Mouse (Mus musculus) thymus, postnatal 25 days (tissue): ENCODE results near the gene Krt6b.
"Not testable (repeated sequence)": the region's sequence is repeated elsewhere in the genome, so short reads cannot be mapped to it uniquely, and the experiment has no call there.

Experiments
- DNase-seq: peaks from one replicate; pipeline ENCODE4 v3.0.0; 2022

The Krt6b gene

DNA sequence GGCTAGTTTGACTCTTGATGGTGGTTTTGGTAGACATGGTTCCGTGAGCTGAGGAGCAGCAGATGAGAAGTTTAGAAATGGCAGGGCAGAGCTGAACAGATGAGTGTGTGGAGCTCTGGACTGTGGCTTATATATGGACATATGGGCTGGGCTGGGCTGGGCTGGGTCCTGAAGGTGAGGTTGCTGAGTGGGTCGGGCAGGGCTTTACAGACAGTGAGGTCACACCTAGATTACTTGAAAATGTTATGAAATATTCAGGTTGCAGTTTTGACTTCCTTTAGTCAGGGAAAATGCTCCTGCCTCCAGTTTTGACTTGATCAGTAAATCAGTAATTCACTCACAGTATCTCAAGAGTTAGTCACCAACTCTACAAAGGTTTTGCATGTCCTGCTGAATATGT is at the start of gene Krt6b:
TSS of gene Krt6b (minus strand) at position 101 of the 400 bp plus-strand sequence.
- DNase-seq: no peak

DNA sequence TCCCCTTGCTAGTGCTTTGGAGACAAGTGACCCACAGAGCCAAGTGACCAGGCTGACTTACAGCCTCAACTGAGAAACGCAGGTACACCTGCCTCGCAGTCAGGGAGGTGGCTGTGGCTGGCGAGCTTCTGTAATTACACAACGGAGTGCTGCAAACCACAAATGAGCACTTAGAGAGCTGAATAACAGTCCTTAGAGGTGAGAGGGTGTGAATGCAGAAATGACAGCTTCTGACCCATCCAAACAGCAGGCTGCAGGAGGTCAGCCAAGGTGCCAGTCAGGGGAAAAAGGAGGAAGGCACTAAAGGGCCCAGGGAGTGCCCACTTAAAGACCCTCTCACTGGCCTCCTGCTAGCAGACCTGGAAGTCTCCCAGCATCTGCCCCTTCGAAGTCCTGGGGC is 44.6 kb upstream of the Krt6b start:
- no peak for DNase-seq

DNA sequence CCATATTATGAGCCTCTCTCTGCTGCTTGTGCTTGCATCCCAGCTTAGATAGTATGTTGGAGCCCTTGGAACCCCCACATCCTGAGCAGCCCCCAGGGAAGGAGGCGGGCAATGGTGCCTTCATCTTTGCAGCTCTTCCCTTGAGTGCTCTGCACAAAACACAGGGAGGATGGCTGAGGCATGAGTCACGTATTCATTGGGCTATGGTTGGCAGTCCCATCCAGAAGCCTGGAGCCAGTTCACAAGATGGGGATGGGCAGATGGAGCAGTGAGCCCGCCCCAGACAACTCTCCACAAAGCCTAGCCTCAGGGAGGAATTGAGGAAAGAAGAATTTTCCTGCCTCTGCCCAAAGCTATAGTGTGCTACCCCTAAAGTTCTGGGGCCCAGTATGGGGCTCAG is 35.7 kb upstream of the Krt6b start:
- no peak for DNase-seq

DNA sequence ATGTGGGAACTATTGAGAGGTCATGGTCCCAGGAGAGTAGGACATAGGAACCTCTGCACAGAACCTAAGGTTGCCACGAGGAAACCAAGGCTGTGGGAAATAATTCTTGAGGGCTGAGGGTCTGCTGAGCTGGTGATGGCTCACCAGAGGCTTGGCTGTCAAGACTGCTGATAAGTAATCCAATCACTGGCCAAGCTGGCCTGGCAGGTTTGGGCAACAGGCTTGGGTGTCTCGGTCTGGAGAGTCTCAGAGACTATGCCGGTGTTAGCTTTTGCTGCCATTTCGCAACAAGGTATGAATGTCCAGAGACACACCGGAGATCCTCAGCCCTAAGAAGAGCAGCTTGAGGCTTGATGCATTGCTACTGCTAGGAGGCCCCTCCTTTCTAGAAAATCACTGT is 34.3 kb upstream of the Krt6b start:
- no peak for DNase-seq

DNA sequence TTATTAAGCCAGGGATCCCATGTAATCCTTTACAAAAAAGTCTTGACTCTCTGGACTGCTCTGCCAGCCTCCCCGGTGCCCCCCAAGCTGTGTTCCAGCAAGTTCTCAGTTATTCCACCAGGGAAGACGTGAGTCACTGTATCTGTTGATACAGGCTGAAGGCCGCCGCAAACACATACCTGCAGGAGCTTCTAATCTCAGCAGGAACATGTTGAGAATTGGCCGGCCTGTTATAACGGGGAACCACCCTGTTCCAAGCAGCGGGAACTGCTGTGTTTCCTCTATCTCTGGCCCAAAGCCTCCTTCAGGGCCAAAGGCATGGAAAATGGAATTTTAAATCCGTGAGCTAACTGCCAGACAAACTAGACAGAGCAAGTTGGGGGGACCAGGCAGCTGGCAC is 33.6 kb upstream of the Krt6b start:
- DNase-seq: no peak

DNA sequence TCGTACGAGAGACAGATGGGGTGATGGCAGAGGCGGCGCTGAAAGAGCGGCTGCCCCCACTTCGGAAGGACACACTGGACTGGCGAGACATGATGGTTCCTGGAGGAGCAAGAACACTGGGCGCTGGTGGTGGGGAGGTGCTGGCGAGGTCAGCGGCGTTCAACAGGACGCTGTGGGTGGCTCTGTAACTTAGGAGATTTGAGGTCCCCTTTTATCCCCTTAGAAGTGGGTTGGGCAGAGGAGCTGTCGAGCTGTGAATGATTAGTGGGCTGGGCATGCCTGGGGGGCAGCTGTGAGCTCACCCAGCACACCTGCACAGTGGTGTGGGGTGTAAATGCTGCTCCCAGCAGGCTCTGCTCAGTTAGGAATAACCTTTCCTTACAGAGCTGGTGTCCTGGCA is 32.6 kb upstream of the Krt6b start, which contains the start of gene Krt5:
TSS of gene Krt5 (minus strand) at position 179 of the 400 bp plus-strand sequence.
- DNase-seq: no peak

DNA sequence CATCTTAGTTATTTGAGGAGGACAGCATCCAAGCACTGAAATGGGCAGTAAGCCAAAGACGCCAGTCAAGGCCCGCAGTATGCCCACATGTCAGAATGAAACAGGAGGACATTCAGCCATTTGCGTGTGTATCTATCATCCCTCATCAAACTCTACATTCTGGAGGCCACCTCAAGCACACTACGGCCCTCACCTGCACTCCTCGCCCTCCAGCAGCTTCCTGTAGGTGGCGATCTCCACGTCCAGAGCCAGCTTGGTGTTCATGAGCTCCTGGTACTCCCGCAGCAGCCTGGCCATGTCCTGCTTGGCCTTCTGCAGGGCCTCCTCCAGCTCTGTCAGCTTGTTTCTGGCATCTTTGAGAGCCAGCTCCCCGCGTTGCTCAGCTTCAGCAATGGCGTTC is 28.6 kb upstream of the Krt6b start:
- no peak for DNase-seq

DNA sequence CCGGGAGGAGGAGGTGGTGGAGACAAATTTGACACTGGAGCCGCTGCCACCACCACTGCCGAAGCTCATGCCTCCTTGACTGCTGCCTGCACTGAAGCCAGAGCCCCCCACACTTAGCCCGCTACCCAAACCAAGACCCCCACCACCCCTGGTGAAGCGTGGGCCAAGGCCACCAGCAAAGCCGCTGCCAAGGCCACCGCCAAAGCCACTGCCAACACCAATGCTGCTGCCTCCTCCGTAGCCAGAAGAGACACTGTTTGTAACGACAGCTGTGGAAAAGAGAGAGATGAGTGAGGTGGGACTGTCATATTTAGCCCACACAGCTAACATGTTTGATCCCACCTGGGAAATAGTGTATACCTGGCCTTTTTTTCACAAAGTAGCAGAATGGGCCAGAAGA is 27.4 kb upstream of the Krt6b start:
- DNase-seq: no peak

DNA sequence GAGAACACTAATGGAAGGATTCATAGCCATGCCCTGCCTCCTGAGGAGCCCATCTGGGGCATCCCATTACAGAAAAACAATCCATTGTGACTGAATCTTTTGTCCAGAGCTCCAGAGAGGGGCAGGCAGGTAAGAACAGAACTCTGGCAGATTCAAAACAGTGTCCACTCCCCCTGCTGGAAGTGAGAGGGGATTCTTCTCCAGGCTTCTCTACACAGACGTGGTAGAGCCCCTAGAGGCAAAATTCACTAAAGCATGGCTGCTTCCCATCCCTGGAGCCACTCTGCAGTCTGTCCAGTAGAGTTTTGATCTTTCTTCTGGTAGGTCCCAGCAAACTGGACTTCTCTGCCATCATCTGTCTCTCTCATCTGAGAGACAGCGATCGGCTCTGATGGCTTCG is 24.0 kb upstream of the Krt6b start:
- DNase-seq: no peak

DNA sequence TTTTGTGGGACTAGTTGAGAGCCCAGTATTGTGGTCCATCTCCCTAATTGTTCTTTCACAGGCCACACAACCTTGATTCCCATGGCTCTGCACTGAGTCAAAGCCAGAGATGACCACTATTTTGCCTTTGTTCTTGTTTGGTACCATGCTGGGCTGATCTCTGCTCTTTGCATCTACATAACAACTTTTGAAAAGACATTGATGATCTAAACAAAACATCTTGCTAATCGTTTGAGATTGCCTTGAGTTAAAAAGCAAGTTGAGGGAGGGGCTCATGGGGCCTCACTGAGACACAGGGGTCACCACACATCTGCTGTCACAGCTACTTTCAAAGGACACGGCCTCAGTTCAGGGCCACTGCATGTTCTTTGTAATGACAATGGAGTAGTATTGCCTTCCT is 22.3 kb upstream of the Krt6b start:
- no peak for DNase-seq

DNA sequence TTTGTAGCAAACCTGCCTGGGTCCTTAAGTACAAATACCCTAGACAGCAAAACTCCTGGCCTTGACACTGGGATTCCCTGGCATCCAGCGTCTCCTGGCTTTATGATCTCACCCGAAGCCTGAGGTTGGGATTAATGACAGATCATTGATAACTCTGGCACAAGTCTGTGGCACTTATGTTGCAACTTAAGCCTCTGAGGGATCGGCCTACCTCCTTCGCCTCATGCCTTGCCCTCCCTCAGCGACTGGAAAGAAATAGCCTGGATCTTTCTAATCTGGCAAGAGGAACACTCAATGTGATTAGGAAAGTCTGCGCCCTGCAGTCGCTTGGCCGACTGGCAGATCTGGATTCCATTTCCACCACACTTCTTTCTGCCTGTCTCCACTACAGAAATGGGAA is 19.8 kb upstream of the Krt6b start:
- DNase-seq: no peak

DNA sequence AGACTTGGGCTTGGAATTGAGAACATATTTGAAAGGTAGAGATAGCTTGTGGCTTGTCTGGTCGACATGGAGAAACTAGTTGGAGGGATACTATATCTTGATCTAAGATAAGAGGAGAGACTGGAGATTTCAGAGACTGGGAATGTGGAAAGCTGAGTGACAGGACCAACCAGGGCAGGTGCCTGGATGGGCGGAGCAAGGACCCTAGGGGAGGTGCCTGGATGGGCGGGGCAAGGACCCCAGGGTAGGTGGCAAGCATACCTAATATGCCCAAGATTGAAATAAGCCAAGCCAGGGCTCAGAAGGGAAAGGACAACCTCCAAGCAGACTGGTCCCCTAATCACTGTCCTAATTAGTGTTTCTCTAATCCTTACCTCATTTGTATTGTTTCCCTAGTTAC is 19.1 kb upstream of the Krt6b start:
- DNase-seq: no peak

DNA sequence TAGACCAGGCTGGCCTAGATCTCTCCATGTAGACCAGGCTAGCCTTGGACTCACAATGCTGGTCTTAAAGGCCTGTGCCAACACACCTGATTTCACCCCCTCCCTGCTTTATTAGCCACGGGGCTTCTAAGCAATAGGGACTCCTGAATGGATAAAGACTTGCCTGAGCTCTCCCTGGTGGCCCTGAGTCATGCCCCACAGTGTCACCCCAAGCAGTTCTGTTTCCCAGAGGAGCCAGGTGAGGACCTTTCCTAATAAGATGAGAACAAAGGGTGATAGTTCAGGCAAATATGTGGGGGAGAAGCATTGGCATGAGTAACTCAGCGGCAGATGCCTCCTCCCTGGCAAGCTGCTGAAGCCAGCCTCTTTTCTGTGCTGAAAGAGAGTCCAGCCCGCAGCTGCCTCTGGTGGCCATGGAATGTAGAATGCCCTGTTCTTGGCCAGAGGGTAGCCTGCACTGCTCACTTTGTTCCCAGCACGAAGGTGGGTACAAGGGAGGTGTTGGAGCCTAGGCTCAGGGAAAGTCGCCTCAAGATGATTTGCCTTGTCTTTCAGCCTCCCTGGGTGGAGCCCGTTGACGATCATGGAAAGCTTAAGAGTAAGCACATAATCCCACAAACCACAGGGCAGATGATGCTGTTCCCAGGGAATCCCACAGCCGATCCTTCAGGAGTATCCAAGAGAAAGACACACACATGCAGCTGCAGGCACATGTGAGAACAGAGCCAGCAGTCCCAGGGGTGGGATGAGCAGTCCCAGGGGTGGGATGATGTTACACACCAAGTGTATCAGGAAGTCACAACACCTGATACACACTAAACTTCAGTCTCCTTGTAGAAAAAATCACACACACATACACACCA is 17.5 kb upstream of the Krt6b start:
- no peak for DNase-seq

DNA sequence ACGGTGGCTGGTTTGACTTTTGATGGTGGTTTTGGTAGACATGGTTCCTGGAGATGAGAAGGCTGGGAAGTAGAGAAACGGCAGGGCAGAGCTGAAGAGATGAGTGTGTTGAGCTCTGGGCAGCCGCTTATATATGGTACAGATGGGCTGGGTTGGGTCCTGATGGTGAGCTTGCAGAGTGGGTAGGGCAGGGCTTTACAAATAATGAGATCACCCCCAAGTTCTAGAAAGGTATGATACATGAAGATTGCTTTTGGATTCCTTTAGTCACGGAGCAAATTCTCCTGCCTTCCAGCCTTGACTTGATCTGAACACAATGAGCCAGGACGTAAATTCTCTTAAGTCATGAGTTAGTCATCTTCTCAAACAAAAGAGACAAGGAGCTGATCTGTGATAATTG is 14.1 kb upstream of the Krt6b start, which contains the start of gene Krt6a:
TSS of gene Krt6a (minus strand) at position 101 of the 400 bp plus-strand sequence.
- DNase-seq: no peak

DNA sequence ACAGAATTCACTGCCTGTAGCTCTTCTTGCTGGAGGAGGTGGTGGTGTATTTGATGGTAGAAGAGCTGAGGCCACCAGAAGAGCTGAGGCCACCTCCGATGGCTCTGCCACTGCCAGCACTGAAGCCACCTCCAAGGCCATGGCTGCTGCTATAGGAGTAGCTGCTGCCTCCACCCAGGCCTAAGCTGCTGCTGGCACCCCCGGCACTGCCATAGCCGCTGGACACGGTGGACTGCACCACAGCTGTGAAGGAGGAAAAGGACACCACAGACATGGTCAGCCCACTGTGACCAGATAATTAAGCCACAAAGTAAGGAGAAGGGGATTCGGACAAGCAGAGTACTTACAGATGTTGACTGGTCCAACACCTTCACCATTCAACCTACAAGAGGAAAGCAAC is 10.4 kb upstream of the Krt6b start:
- not testable (repeated sequence) for DNase-seq

DNA sequence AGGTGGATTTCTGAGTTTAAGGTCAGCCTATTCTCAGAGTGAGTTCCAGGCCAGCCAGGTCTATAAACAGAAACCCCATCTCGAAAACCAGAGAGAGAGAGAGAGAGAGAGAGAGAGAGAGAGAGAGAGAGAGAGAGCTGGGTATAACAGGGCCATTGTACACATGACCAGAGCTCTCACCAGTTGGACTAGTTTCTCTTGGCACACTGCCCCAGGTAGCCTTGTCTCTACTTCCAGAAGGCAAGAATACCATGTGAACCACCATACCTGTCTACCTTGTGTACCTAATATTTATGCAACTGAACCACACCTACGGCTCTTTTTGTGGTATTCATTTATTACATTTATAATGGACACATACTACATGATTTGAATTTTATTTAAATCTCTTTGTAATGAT is 8.1 kb upstream of the Krt6b start:
- no peak for DNase-seq

DNA sequence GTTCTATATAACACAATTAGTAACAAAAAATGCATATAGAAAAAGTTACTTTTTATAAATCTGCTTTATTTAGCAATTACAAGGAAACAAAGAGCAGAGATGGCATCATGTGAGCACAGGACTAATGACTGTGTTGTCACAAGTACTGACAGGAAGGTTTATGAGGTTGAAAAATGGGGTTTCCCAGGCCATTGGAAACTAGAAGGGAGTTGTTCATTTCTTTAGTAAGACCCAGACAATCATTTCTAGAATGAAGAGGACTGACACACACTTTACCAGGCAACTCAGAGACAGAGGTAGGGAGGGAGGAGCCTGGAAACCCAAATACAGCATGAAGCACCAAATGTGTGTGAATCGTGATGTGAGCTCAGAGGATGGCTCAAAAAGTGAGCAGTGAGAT is 4.1 kb downstream of the Krt6b start:
- no peak for DNase-seq

DNA sequence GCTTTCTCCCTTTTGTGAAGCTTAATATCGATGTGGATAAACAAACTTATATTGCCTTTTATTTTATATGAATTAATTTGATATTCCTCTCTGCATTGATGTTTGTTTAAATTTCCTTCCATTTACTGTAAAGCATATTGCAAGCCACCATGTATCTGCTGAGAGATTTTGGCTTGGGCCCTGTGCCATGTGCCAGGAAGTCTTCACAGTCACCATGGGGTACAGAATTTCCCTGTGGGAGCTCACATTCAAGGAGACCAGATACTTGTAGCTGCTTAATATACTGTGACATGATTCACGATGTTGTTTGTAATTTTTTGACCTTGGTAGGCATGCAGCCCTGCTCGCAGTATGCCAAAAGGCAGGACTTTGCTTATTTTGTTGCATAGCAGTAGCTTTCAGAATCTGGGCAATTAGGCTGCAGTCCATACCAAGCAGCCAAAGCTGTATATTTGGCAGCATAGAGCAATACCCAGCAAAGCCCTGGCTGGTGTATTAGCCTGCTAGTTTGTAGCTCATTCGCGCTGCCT is 27.3 kb downstream of the Krt6b start:
- DNase-seq: no peak

DNA sequence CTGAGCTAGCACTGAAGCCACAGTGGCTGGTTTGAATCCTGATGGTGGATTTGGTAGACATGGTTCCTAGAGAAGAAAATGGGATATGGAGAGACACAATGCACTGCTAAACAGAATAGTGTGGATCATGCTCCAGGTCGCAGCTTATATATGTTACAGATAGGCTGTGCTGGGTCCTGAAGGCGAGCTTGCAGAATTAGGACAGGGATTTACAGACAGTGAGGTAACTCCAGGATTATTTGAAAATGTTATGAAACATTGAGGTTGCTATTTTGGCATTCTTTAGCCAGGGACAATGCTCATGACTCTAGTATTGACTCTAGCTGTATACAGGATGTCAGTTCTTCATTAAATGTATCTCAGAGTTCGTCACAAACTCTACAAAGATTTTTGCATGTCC is 32.8 kb downstream of the Krt6b start, which contains the start of gene Gm5478:
TSS of gene Gm5478 (minus strand) at position 101 of the 400 bp plus-strand sequence.
- DNase-seq: no peak

DNA sequence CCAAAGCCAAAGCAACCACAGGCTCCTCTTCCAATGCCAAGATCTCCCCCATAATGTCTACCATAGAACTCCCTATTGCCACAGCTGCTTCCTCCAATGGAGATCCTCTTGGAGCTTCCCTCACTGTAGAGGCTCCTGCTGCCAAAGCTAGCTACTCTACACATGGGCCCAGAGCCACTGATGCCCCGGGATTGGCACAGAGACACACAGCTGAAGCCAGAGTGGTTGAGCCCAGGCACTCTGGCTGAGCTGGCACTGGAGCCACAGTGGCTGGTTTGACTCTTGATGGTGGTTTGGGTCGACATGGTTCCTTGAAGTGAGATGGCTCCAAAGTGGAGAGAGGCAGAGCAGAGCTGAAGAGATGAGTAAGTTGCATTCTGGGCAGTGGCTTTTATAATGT is 52.2 kb downstream of the Krt6b start, which contains the start of gene Gm5414:
TSS of gene Gm5414 (minus strand) at position 305 of the 400 bp plus-strand sequence.
- no peak for DNase-seq
